Mouse (Mus musculus): ENCODE data around the gene H2al2a.

Gene H2al2a

GRCm38 (mm10) chr2:17996858-17997257 lies at the start of gene H2al2a:
Gene H2al2a, minus strand, starts transcription at chr2:17996958.
- DNase-seq (ENCODE audit: low spot score), result no peak

GRCm38 (mm10) chr2:18046186-18046585 lies 49.4 kb upstream of the H2al2a start:
- DNase-seq (ENCODE audit: low spot score), result no peak

GRCm38 (mm10) chr2:18045781-18046181 lies 49.0 kb upstream of the H2al2a start:
- no peak for DNase-seq (ENCODE audit: low spot score)

- DNase-seq (ENCODE audit: low spot score), result no peak
Measured at GRCm38 (mm10) chr2:18045143-18045780, 48.5 kb upstream of the H2al2a start.

GRCm38 (mm10) chr2:18041199-18041885 lies 44.6 kb upstream of the H2al2a start:
- no peak for DNase-seq (ENCODE audit: low spot score)

GRCm38 (mm10) chr2:18040347-18041160 lies 43.8 kb upstream of the H2al2a start:
- DNase-seq (ENCODE audit: low spot score), result no peak

- DNase-seq (ENCODE audit: low spot score), result no peak
Measured at GRCm38 (mm10) chr2:18039566-18040290, 43.0 kb upstream of the H2al2a start.

- DNase-seq (ENCODE audit: low spot score), result no peak
Measured at GRCm38 (mm10) chr2:18038895-18039371, 42.2 kb upstream of the H2al2a start.

GRCm38 (mm10) chr2:18038141-18038752 lies 41.5 kb upstream of the H2al2a start:
- DNase-seq (ENCODE audit: low spot score), result no peak

- DNase-seq (ENCODE audit: low spot score), result no peak
Measured at GRCm38 (mm10) chr2:18037491-18037890, 40.7 kb upstream of the H2al2a start, which contains the start of gene A930004D18Rik. Gene A930004D18Rik, minus strand, starts transcription at chr2:18037737.

GRCm38 (mm10) chr2:18034371-18035250 lies 37.9 kb upstream of the H2al2a start:
- no peak for DNase-seq (ENCODE audit: low spot score)

- DNase-seq (ENCODE audit: low spot score), result no peak
Measured at GRCm38 (mm10) chr2:18033166-18034108, 36.7 kb upstream of the H2al2a start.

GRCm38 (mm10) chr2:18032538-18032895 lies 35.8 kb upstream of the H2al2a start:
- DNase-seq (ENCODE audit: low spot score), result no peak

- no peak for DNase-seq (ENCODE audit: low spot score)
Measured at GRCm38 (mm10) chr2:18031831-18032537, 35.2 kb upstream of the H2al2a start.

GRCm38 (mm10) chr2:18031271-18031821 lies 34.6 kb upstream of the H2al2a start:
- DNase-seq (ENCODE audit: low spot score), result no peak

GRCm38 (mm10) chr2:18030581-18030980 lies 33.8 kb upstream of the H2al2a start:
- DNase-seq (ENCODE audit: low spot score), result no peak

GRCm38 (mm10) chr2:18029656-18030055 lies 32.9 kb upstream of the H2al2a start:
- no peak for DNase-seq (ENCODE audit: low spot score)
